Mouse (Mus musculus): ENCODE results near the gene Ppp4r1. TPM values are rescaled to one million over a fixed set of nuclear protein-coding genes. Genes with fewer than 3 reads are reported as not detected.

The Ppp4r1 gene
- polyA plus RNA-seq, 1 experiment from 2014 or later, result 21.2 TPM

DNA sequence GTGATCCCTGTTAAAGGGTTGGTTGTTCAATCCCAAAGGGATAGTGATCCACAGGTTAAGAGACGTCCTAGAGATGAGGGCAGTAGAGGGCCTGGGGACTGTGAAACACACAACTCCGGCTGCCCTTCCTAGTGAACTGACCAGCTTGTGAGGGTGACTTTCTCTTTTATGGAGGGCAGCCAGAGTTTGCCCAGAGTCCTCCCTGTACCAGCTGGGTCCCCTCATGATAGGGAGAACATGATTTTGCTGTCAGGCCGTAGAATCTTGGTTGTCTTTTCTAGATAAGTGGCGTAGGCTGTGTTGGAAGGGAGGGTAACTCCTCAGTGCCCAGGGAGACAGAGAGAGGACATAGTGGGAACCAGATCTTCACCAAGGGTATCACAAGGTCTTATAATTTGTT is 4.9 kb downstream of the Ppp4r1 start:
- WGBS, result 77% methylated on average over 4 of the region's 4 CpGs
- Histone ChIP-seq H3K4me1 (ENCODE audit: insufficient read depth, low read depth, low read length) (peaks cover 16% of the 10 kb centered on the region; the same call in 1 of the 2 replicates), H3K4me2 (replicated peaks; ENCODE audit: low read depth, low read length) (no peak overlapping the region), H3K9me3 (ENCODE audit: low read length) (no peaks in the 10 kb centered on the region), H3K9ac (replicated peaks; ENCODE audit: low read depth) (no peak overlapping the region), H3K27me3 (replicated peaks; ENCODE audit: insufficient read depth, low read length) (no peaks in the 10 kb centered on the region), H3K36me3 (ENCODE audit: insufficient read depth, low read length) (no peaks in the 10 kb centered on the region), H3K4me3 (ENCODE audit: low read depth, low read length) (no peak overlapping the region), H3K27ac (ENCODE audit: low read length) (no peak overlapping the region)
- ATAC-seq (no peak), DNase-seq (ENCODE audit: low spot score) (no peak)
- no peak for TF ChIP-seq CTCF (IDR thresholded peaks at IDR 0.05)
- TF ChIP-seq EP300 (IDR thresholded peaks at IDR 0.05), result no peak

DNA sequence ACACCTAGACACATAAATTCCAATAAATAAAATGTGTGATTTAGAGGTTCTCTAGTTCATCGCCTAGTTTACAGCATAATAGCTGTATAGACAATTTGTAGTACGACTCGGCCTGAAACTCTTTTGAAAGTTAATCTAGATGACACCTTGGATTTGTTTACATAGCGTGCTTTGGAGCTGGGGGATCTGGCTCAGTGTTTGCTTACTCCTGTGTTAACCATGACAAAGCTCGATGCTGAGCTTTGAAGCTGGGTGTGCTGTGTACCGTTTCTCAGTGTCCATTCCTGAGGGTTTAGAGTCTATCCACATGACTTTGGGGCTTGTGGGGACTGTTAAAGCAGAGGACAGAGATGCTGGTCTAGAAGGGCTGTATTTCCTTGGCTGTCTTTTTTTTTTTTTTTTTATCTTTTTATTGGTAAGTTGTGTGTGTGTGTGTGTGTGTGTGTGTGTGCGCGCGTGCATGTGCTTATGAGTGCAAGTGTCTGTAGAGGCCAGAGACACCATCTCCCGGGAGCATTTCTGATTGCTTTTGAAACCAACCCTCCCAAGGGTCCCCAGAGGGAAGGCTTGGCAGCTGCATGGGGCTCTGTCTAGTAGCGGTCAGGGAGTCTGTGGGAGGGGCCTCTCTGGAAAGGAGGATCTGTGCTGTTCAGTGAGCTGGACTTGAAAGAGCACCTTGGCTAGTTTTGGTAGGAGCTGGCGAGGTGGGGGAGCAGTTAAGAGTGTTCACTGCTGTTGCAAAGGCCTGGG is 6.3 kb downstream of the Ppp4r1 start:
- no peak overlapping the region for H3K4me3 ChIP-seq (ENCODE audit: low read depth, low read length)
- no peak overlapping the region for H3K9ac ChIP-seq (replicated peaks; ENCODE audit: low read depth)
- H3K27me3 ChIP-seq (replicated peaks; ENCODE audit: insufficient read depth, low read length), result no peaks in the 10 kb centered on the region
- WGBS, result 53% methylated on average over 12 of the region's 12 CpGs
- ATAC-seq, result no peak; the same call in 1 of the 2 replicates
- TF ChIP-seq CTCF (IDR thresholded peaks at IDR 0.05) (no peak), EP300 (IDR thresholded peaks at IDR 0.05) (no peak)
- no peak overlapping the region for H3K4me2 ChIP-seq (replicated peaks; ENCODE audit: low read depth, low read length)
- no peak for DNase-seq (ENCODE audit: low spot score)
- H3K4me1 ChIP-seq (ENCODE audit: insufficient read depth, low read depth, low read length), result peaks cover 16% of the 10 kb centered on the region; the same call in 1 of the 2 replicates
- H3K36me3 ChIP-seq (ENCODE audit: insufficient read depth, low read length), result no peaks in the 10 kb centered on the region
- no peak overlapping the region for H3K27ac ChIP-seq (ENCODE audit: low read length)
- no peaks in the 10 kb centered on the region for H3K9me3 ChIP-seq (ENCODE audit: low read length)

DNA sequence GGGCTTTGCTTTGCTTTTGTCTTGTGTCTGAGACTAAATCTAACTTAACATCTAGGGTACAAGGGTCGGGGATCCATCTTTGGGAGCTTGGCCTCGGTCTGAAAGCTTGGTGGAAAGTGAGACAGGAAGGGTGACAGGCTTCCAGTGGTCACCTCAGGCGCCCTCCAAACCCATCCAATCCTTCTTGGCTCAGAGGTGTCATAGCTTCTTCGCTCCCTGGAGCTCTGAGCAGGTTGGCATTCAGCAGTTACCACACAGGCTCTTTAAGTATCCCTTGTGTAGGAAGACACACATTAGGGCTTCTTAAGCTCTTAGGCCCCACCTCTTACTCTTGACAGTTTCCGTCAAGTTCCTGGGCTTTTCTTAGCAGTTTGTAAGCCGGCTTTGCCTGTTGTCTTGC is 7.2 kb downstream of the Ppp4r1 start:
- ATAC-seq (no peak), DNase-seq (ENCODE audit: low spot score) (no peak)
- Histone ChIP-seq H3K36me3 (ENCODE audit: insufficient read depth, low read length) (no peaks in the 10 kb centered on the region), H3K9ac (replicated peaks; ENCODE audit: low read depth) (no peak overlapping the region), H3K4me1 (ENCODE audit: insufficient read depth, low read depth, low read length) (peaks cover 14% of the 10 kb centered on the region; the same call in 1 of the 2 replicates), H3K4me3 (ENCODE audit: low read depth, low read length) (no peak overlapping the region), H3K4me2 (replicated peaks; ENCODE audit: low read depth, low read length) (no peak overlapping the region), H3K27me3 (replicated peaks; ENCODE audit: insufficient read depth, low read length) (no peaks in the 10 kb centered on the region), H3K27ac (ENCODE audit: low read length) (no peak overlapping the region), H3K9me3 (ENCODE audit: low read length) (no peaks in the 10 kb centered on the region)
- 84% methylated on average over 6 of the region's 6 CpGs for WGBS
- no peak for TF ChIP-seq CTCF (IDR thresholded peaks at IDR 0.05)

DNA sequence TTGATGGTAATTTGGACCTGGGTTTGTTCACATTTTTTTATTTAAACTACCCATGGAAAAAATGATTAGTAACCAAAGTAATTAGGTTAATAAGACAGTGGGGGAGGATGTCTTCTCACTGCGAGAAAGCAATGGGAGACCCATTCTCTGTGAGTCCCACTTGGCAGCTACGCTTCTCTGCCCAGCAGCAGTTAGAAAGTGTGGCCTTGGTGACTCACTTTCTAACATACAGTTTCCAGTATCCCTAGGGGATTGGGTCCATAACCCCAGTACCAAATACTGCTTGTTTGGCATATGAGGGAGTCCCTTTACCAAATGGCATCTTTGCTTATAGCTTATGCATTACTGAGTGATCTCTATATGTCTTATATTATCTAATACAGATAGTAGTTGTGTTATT is 8.8 kb downstream of the Ppp4r1 start:
- no peak overlapping the region for H3K4me2 ChIP-seq (replicated peaks; ENCODE audit: low read depth, low read length)
- H3K27me3 ChIP-seq (replicated peaks; ENCODE audit: insufficient read depth, low read length), result no peaks in the 10 kb centered on the region
- no peaks in the 10 kb centered on the region for H3K36me3 ChIP-seq (ENCODE audit: insufficient read depth, low read length)
- no peak overlapping the region for H3K27ac ChIP-seq (ENCODE audit: low read length)
- ATAC-seq, result no peak
- no peak overlapping the region for H3K4me3 ChIP-seq (ENCODE audit: low read depth, low read length)
- TF ChIP-seq CTCF (IDR thresholded peaks at IDR 0.05) (no peak), EP300 (IDR thresholded peaks at IDR 0.05) (no peak)
- H3K9ac ChIP-seq (replicated peaks; ENCODE audit: low read depth), result no peak overlapping the region
- DNase-seq (ENCODE audit: low spot score), result no peak
- peaks cover 9% of the 10 kb centered on the region; the same call in 1 of the 2 replicates for H3K4me1 ChIP-seq (ENCODE audit: insufficient read depth, low read depth, low read length)
- H3K9me3 ChIP-seq (ENCODE audit: low read length), result no peaks in the 10 kb centered on the region
- 93% methylated on average over 2 of the region's 2 CpGs for WGBS

DNA sequence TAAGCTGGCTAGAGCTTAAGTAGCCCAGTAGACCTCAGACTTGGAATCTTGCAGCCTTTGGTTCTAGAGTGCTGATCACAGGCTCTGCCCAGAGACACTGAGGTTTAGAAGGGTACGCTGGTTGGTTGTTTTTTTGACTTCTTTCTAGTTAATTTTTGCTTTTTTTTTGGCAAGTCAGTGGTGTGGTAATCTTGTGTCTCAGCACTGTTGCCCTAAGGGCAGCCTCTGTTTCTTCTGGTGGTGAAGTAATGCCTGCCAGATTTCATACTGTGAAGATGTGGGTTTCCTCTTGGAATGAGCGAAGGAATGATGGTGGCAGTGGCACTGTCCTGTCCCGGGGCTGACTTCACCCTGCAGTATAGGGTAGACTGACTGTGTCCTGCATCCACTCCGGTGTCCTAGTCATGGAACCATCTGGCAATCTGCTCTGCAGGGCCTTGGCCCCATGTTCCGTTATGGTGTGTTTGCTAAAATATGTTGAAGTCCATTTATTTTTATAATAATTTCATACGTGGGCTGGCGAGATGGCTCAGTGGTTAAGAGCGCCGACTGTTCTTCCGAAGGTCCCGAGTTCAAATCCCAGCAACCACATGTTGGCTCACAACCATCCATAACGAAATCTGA is 11.0 kb downstream of the Ppp4r1 start:
- Histone ChIP-seq H3K4me2 (replicated peaks; ENCODE audit: low read depth, low read length) (no peak overlapping the region), H3K9ac (replicated peaks; ENCODE audit: low read depth) (no peak overlapping the region), H3K27ac (ENCODE audit: low read length) (no peak overlapping the region), H3K4me3 (ENCODE audit: low read depth, low read length) (no peak overlapping the region), H3K36me3 (ENCODE audit: insufficient read depth, low read length) (no peaks in the 10 kb centered on the region), H3K9me3 (ENCODE audit: low read length) (no peaks in the 10 kb centered on the region), H3K4me1 (ENCODE audit: insufficient read depth, low read depth, low read length) (peaks cover 4% of the 10 kb centered on the region; the same call in 1 of the 2 replicates), H3K27me3 (replicated peaks; ENCODE audit: insufficient read depth, low read length) (no peaks in the 10 kb centered on the region)
- DNase-seq (ENCODE audit: low spot score), result no peak
- ATAC-seq, result no peak
- TF ChIP-seq EP300 (IDR thresholded peaks at IDR 0.05) (no peak), CTCF (IDR thresholded peaks at IDR 0.05) (no peak)
- WGBS, result 95% methylated on average over 12 of the region's 12 CpGs

GRCm38 (mm10) chr17:65794096-65794850 is 11.9 kb downstream of the Ppp4r1 start:
- Histone ChIP-seq H3K4me3 (ENCODE audit: low read depth, low read length) (no peak overlapping the region), H3K9me3 (ENCODE audit: low read length) (no peaks in the 10 kb centered on the region), H3K27ac (ENCODE audit: low read length) (no peak overlapping the region), H3K4me1 (ENCODE audit: insufficient read depth, low read depth, low read length) (no peaks in the 10 kb centered on the region; the same call in 1 of the 2 replicates), H3K4me2 (replicated peaks; ENCODE audit: low read depth, low read length) (no peak overlapping the region), H3K9ac (replicated peaks; ENCODE audit: low read depth) (no peak overlapping the region), H3K27me3 (replicated peaks; ENCODE audit: insufficient read depth, low read length) (no peaks in the 10 kb centered on the region), H3K36me3 (ENCODE audit: insufficient read depth, low read length) (no peaks in the 10 kb centered on the region)
- ATAC-seq (no peak), DNase-seq (ENCODE audit: low spot score) (no peak)
- 90% methylated on average over 10 of the region's 13 CpGs for WGBS
- TF ChIP-seq CTCF (IDR thresholded peaks at IDR 0.05) (no peak), EP300 (IDR thresholded peaks at IDR 0.05) (no peak)

Data from lung, postnatal 0 days (tissue).